Mouse (Mus musculus) telencephalon, adult 2 months (tissue): Measurements from ENCODE around the gene Ankra2.

Experiments used
- DNase-seq: peaks from one replicate; pipeline ENCODE4 v3.0.0-alpha.2; 2011; ENCODE audit warnings: low read depth, low spot score

Gene Ankra2

DNA sequence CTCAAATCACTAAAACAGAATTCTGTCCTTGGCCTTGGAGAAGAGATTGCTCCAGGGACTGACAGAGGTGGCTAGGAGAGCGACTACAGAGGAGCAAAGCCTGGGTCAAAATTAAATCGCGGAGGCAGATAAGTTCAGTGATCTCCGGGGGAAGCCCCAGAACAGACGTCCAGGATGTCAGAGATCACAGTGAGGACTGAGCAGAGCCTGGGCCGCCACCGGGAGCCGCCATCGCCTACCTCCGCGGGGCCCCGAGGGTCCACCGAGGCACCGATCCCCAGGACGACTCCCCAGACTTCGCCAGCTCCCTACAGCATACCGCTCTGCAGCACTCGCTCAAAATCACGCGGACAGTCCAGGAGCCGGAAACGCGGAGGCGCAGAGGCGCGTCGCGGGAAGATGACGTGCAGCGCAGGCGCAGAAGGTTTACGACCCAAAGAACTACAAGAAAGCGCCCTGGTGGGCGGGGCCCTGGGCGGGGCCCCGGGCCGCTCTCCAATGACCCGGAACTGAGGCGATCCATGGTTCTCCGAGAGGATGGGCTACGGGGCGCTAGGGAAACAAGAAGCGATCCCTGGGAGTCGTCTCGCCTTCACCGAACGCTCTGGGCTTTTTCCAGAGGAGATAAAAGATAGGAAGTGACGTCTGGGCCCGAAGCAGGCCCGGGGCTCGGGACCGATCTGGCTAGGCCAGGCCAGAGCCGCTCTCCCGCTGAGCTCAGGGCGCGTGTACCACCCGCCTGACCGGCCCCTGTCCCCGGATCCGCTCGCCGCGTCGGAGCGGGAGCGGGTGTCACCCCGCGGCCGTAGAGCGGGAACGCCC, at the start of gene Ankra2, which contains the start of gene Utp15:
Gene Ankra2, plus strand, starts transcription at position 439 of the 822 bp plus-strand sequence.
Gene Utp15, minus strand, starts transcription at position 406 of the 822 bp plus-strand sequence.
- DNase-seq, result peak; percentile 98

- DNase-seq, result no peak
Observed at GRCm38 (mm10) chr13:98222848-98223247, 40.0 kb upstream of the Ankra2 start.

GRCm38 (mm10) chr13:98226225-98226624, 36.6 kb upstream of the Ankra2 start:
- DNase-seq, result no peak

- no peak for DNase-seq
Observed at GRCm38 (mm10) chr13:98230511-98230910, 32.4 kb upstream of the Ankra2 start.

GRCm38 (mm10) chr13:98235451-98235850, 27.4 kb upstream of the Ankra2 start:
- no peak for DNase-seq

DNA sequence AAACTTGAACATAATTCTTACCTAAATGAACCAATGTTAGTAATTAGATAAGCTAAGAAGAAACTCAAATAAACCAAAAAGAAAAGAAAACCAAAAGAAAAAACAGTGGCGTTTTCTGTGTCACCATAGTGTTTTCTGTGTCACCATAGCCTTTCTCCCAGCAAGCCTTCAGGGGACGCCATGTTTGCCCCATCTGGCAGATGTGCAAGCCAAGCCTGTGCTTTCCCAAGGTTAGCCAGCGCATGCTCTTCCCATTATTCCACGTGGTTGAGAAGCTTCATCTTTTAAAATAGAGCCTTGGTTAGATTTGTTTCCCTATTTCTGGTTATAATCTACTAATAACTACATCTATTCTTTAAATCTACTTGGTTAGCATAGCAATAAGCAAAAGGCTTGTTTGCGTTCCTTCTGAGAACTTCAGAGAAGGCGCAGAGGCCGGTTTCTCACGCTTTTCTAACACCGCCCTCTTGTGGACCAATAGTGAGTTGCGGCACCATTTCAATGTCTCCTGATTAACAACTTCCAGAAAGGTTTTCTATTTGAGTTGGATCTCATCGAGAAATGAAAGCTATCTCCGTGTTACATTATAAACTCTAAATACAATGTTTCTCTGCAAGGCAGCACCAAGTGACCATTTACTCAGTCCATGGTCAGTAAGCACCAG, 22.8 kb upstream of the Ankra2 start:
- DNase-seq, result peak; percentile 57

GRCm38 (mm10) chr13:98241531-98242282, 21.2 kb upstream of the Ankra2 start:
- DNase-seq, result no peak

DNA sequence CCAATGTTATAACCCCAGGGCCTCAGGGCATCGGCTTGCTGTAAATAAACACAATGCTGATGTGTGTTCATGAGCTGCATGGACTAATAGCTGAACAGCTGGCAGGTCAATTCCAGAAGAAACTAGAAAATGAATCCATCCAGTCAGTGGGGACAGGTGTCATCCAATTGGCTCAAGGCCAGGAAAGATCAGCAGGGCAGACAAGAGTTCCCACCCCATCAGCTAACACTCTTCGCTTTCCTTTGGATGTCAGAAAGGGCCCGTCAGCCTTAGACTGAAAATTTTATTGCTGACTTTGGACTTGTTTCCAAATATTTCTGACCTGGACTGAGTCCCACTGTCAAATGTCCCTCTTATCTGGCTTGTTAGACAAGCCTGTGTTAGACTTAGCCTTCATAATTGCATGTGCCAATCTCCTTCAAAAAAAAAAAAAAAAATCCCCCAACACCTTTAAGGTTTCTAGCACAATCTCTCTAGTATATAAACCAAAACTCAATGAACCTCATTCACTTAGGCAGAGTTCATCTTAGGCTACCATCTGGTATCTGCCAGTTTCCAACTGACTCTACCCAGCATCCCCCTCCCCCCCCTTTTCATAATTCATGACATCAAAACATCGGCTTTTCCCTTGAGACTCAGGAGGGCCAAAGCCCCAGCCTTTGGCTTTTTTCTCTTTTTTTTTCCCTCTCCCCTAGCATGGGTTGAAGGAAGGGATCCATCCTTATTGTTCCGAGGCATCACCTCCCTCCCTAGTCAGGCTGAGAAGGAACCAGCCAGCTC, 18.1 kb upstream of the Ankra2 start:
- no peak for DNase-seq

- DNase-seq, result no peak
Observed at GRCm38 (mm10) chr13:98245386-98245785, 17.5 kb upstream of the Ankra2 start.

DNA sequence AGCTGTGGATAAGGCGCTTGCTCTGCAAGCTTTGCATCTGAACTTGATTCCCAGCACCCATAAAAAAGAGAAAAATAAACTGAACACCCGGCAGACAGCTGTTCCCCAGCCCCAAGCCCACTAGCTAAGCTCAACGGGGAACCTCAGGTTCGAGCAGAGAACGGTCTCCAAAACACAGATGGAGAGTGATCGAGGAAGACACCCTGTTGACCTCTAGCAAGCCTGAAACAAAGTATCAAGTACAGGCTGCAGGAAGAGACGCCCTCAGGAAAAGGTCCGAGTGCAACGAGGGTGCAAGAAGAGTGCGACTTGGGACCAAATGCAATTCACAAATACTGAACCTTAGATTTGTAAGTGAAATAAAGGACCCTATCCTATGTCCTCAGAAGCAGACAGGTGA, 13.3 kb upstream of the Ankra2 start:
- DNase-seq, result no peak

GRCm38 (mm10) chr13:98254921-98255320, 8.0 kb upstream of the Ankra2 start:
- DNase-seq, result peak; percentile 85

- no peak for DNase-seq
Observed at GRCm38 (mm10) chr13:98263458-98263987, 649 bp downstream of the Ankra2 start.

DNA sequence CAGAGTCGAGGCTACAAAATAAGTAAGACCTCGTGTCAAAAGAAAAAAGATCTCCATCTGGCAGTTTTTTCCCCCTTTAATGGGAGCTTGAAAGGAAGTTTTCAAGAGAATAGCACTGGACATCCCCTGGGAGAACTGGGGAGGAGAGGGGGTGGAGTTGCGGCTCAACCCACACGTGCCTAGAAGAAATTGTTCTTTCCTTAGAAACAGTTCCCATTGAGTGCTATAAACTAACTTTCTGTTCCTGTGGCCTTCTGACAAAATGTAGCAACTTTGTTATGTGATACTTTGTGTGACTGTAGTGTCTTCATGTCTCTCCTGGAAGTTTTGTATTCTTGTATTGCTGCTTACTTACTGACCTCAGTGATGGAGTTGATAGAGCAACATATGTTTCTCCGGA, 1.2 kb downstream of the Ankra2 start:
- no peak for DNase-seq

- DNase-seq, result no peak
Observed at GRCm38 (mm10) chr13:98274023-98274422, 11.1 kb downstream of the Ankra2 start.

- DNase-seq, result no peak
Observed at GRCm38 (mm10) chr13:98275646-98276045, 12.8 kb downstream of the Ankra2 start.

- DNase-seq, result no peak
Observed at GRCm38 (mm10) chr13:98276253-98276652, 13.4 kb downstream of the Ankra2 start.

DNA sequence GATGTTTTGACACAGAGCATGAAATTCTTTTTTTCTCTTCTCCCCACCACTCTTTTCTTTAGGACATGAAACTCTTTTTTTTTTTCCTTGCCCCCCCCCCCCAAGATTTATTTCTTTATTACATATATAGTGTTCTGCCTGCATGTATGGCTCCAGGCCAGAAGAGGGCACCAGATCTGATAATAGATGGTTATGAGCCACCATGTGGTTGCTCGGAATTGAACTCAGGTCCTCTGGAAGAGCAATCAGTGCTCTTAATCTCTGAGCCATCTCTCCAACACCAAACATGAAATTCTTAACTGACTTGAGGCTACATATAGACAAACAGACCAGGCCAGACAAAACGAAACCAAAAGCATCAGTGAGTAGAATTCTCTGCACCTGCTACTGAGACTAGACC, 14.6 kb downstream of the Ankra2 start:
- DNase-seq, result no peak

DNA sequence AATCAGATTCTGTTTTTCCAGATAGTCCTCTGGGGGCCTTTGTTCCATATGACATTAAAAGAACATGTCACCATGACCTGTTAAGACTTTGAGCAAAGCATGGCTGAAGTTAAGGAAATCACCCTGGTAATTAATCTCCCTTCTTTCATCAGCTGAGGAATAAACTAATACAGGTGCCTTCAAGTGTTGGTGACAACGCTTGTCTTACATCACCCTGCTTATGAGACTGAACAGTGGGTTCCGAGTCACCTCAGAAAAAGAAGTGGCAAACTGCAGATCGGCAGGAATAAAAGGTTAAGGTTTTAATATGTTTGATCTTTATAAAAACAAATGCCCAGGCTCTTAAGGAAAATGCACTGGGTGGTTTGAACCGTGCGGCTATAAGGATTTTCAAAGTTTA, 16.8 kb downstream of the Ankra2 start, which contains the start of gene Gm21976:
Gene Gm21976, plus strand, starts transcription at position 202 of the 400 bp plus-strand sequence.
- DNase-seq, result no peak

GRCm38 (mm10) chr13:98280990-98281650, 18.2 kb downstream of the Ankra2 start:
- no peak for DNase-seq

- DNase-seq, result no peak
Observed at GRCm38 (mm10) chr13:98290719-98291118, 27.8 kb downstream of the Ankra2 start.
